Mouse (Mus musculus): ENCODE measurements around the gene Chst11.

Chst11 gene

DNA sequence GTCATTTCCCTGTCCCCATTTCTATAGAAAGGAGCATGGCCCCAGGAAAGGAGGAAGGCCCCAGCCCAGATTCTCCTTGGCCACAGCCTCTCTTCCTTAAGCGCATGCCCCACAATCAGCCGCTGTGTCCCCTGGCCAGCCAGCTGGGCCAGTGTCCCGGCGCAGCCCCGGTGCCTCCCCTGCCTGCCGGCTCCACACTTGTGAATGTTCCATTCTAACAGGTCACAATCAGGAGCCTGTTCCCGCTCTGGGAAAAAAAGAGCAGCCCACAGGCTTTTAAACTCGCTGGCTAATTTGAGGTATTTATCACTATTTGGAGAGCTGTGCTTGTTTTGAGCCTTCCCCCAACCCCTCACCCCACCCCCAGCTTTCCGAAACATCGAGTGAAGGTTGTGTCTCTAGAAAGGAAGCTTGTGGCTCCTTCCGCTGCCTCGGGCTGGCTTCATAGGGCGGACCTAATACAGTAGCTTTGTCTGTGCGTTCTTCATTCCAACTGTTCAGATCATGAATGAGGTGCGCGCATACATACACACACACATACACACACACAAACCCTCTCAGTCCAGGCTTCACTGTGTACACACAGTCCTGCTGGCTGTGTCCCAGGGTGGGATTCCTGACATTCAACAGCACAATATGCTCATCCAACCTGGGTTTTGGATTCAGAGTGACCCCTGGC, 155.1 kb downstream of the Chst11 start:
- peak; percentile 85 to 89 for DNase-seq (ENCODE audit: low spot score in 2 of 2)

DNA sequence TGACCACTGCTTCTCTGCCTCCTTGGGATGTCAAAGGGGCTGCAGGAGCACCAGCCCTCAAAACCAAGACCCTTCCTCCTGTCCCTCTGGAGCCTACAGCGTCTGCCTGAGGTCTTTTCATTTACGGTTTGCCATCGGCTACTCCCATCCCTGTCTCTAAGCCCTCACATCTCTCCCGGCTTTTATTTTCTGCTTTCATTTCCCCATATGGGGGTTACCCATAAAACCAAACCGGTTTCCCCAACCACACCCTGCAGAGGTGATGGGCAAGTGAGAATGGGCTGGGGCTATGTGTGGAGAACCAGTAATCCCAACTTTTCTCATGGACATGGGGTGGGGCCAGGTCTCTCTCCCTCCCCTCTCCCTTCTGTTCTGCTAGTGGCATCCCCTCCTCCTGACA, 156.1 kb downstream of the Chst11 start:
- no peak for DNase-seq (ENCODE audit: low spot score in 2 of 2)

DNA sequence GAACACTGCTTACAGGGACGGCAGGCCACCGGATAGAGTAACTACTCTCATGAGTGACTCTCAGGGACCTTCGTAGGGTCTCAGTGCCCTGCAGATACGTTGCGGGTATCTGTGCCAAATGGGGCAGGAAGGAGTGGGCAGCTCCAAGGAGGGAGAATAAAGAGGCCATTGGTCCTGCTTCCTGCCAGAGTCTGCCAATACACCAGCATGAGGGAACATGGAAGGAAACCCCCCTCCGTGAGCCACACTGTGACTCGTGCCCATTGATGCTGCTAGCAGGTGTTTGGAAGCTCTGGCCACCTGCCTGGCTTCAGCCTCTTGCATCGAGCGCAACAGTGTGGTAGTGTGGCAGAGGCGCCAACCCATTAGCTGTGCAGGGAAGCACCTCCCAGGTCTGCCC, 157.8 kb downstream of the Chst11 start:
- peak; percentile 79 to 87 for DNase-seq (ENCODE audit: low spot score in 2 of 2)

DNA sequence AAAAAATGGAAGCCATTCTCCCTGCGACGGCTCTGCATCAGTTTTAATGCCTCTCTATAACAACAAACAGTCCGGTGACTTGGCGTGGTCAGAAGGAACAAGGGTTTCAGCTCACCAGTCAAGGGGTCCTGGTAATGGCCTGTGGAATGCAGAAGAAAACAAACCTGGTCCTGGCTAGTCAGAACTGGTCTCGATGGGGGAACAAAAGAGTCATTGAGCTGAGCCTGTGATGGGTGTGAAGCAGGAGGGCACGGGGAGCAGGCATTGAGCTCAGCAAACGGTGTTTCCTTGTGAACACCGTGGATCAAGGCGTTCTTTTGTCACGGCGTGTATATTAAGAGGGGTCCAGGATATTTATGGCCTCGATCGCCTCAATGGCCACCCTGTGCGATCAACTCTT, 160.5 kb downstream of the Chst11 start:
- no peak for DNase-seq (ENCODE audit: low spot score in 2 of 2)

DNA sequence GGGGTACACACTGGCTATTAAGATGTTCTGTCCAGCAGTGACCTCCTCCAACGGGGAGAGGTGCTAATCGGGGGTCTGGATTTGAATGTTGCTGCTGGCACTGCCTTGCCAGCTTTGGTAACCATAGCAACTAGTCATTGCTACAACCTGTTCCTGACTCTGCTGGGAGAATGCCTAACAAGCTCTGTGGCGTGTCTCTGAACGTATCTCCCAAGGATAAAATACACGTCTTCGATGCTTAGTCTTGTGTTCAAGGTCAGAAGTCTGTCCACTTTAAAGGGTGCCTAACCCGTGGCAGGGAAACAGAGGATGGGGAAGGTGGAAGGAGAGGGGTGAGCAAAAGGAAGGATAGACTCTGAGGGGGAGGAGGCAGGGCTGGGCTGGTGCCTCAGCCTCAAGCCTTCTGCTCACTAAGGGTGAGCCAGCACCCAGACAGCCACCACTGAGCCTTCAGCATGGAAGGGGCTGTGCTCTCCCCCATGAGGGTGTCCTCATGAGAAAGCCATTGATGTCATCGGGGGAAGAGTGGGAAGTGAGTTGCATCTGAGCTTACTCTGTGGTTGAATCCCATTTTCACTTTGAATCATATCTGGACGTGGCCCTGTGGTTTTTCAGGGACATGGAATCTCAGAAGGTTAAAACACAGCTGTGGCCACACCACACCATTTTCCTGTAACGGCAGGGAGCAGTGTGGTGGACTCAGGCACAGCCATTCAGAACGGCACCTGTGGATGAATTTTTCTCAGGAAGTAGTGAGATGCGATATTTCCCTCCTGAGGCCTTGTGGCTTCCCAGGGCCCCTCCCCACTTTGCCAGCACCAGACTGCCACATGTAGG, 164.3 kb downstream of the Chst11 start:
- DNase-seq (ENCODE audit: low spot score in 2 of 2): peak; percentile 43 to 71

DNA sequence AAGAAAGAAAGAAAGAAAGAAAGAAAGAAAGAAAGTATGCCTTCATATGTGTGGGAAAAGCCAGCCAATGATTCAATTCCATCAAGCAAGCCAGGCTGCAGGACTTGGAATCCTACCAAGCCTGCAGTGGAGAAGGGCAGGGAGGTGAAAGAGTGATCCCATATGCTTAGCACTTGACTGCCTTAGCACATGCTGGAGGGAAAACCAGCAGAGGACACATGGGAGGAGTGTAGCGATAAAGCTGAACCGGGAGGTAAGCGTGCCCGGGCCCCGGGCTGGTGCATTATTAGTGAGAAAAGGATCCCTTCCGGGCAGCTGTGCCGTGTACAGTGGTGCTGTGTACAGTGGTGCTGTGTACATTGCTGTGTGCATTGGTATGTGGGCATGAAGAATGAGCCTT, 165.3 kb downstream of the Chst11 start:
- no peak for DNase-seq (ENCODE audit: low spot score in 2 of 2)

DNA sequence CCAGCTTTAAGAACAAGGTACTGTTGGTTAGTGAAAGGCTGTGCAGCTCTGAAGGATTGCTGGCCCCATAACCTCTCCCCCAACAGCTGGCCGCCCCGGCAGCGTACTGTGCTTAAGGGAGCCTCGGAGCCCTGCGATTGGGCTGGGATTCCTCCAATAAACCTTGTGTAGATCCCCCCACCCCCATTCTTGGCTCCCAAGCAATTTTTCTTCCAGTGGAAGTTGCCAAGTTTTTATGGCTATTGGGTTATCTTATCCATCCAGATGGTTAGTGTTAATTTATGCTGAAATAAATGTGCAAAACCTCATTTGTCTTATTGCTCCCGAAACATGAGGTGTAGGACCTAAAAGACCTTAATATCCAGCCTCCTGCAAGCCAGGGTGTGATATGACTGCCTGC, 166.1 kb downstream of the Chst11 start:
- DNase-seq (ENCODE audit: low spot score in 2 of 2): no peak

DNA sequence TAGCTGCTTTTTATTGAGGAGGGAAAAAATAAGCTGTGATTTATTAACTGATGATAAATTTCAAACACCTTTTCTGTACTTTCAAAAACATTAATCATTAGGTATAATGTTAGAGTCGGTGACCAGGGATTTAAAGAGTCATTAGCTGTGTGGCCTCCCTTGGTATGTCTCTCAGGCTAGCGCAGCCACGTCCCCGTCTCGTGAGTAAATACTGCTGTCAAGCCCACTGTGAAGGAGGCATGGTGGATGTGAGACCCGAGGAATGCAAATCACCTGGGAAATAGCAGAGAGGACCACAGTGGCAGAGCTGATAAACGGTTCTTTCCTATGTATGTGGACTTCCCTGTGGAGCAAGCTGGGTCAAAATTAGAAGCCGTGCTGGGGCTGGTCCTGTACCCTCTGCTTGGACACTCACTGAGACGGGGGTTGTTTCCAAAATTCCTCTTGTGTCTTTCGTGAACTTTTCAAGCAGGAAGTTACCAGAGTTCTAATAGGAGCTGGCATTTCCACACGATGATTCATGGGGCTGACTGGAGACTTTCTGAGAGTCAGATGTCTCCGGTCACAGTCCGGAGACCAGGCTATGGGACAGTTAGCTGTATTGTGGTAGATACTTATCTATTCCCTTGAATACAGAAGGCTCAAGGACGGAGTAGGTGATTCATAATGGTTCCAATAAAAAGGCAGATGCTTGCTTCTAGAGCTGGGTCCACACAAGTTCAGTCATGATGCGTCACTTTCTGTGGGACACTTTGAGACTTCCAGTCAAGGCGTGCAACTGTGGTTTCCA, 166.8 kb downstream of the Chst11 start:
- no peak for DNase-seq (ENCODE audit: low spot score in 2 of 2)

DNA sequence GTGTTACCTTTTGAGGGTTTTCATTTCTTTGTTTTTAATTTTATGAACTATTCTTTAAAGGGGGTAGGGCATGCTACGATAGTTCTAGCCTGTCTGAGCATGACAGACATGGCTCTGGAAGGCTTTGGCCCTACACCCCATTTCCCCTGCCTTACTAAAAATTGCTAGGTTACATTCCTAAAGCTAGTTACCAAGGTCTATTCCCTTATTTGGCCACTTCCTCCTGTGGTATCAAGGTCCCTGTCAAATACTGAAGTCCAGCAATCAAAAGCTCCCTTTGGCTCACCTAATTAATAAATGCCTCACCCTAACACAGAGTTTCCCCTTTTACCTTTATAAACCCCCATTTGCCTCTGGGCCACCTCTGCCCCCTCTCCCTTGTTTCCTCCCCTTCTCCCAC, 167.4 kb downstream of the Chst11 start:
- no peak for DNase-seq (ENCODE audit: low spot score in 2 of 2)

DNA sequence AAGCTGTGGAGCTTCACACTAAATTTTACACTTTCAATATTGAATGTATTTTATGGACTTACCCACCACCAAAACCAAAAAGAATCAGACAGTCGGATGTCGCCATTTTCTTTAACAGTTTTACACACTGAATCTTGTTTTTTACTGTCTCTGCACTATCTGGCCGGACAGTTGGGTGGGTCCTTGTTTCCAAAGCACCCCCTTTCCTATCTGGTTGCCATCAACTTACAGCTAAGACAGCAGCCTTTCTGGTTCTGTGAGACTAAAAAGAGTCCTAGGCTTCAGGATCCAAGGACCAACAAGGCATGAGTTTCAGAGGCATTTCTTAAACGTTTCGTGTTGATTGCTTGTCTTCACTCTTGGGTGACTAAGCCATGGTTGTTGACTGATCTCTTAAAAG, 168.1 kb downstream of the Chst11 start:
- DNase-seq (ENCODE audit: low spot score in 2 of 2): no peak

DNA sequence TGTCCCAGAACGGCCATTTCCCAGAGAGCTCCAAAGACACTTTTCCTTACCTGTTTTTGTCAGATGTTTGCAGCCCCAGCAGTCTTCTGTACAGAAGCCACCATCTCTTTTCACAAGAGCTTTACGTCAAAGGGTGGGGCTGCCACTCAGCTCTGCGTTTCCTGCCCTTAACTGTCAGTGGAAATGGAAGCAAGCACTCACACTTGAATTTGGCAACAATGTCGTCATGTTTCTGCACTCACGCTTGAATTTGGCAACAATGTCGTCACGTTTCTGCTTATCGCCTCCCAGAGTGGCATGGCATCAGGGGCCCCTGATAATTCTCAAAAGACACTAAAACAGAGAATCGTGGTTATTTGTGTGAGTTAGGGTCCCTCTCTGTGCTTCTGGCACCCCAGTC, 168.6 kb downstream of the Chst11 start:
- DNase-seq (ENCODE audit: low spot score in 2 of 2): no peak

DNA sequence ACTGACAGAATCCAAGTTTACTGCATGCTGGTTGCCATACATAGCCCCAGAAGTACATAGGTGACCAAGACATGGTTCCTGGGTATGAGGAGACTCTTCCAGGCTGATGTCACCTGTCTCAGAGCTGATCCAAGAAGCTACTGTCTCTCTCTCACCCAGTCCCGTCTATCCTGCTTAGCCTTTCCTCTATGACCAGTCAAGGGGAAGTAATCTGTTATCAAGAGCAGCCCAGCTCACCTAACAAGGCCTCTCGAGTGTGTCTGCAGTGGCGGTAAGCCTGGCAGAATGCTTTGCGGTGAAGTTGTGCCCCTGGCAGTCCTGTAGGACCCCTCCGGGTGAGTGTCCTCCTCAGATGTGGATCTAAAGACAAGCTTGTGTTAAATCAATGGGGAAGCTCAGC, 172.0 kb downstream of the Chst11 start:
- DNase-seq (ENCODE audit: low spot score in 2 of 2): no peak

DNA sequence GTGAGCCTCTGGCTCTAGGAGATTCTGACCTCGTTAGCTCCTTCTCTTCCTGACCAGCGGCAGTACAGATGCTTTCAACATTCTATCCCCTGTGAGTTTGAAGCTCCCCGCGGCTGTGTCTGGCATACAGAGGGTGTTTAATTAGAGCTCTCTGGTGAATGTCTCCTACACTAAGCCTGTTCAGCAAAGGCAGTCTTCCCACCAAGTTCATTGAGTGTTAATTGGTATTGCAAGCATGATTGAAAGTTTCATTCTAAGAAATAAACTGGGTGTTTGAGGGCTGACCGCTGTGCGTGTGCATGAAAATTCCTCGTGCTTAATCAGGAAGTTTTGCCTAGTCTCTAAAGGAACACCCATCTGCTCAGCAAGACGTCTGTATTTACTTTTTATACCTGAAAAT, 173.0 kb downstream of the Chst11 start:
- DNase-seq (ENCODE audit: low spot score in 2 of 2): no peak

DNA sequence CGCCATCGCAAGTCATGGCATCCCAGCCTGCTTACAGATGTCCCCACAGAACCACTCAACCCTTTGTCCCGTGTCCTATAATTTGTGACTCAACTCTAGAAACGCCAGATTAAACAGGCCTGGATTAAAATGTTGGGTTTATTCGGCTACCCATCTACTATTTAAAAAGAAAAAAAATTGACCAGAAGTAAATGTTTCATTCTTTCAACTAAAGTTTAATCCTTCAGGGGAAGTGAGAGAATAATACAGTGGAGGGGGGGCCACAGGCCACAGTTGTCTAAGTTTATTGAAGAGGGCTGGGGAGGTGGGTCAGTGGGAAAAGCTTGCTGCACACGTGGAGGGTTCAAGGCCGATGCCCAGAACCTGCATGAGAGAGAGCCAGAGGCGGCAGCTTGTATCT, 173.9 kb downstream of the Chst11 start:
- no peak for DNase-seq (ENCODE audit: low spot score in 2 of 2)

DNA sequence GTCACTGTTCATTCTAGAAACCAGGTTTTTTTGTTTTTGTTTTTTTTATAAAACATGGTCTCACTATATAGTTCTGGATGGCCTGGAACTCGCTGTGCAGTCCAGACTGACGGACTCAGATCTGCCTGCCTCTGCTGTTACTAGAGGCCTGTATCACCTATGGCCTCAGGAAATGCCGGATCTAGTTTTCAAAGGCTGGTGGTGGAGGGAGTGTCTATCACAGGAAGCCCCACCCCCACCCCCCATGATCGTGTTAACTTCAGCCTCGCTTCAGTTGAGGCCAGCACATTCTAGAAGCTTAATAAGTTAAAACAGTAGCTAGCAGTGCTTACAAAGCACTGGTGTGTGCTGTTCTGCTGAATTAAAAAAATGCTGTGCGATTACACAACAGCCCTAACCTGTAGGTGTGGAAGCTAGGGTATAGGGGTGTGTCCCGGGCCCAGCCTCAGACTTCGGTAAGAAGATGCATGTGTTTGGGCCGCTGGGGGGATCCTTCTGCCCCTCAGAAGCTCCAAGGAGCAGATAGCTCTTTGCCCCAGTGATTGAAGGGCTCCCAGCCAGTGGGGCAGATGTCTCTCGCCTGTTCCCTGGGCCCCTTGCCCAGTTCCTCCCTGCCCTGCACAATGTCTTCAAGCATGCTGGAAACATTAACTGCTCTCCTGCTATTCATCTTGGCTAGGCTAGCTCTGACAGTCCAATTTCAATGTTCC, 176.5 kb downstream of the Chst11 start:
- DNase-seq (ENCODE audit: low spot score in 2 of 2): peak; percentile 80 to 83

DNA sequence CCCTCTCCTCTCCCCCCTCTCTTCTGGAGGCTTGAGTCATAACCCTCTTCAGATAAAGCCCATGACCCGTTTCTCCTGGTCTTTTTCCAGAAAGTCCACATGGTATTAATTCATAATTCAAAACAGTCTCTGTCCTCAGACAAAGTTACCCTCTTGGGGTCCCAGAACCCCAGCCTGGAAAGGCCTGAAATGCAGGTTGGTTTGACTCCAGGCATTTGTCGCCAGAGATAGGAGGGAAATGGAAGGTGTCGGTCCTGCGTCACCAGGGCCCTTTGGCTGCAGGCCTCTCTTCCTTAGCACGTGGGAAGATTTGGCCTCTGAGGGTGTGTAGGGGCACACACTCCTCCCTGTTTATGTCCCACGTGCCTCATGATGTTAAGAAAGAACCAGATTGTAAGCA, 178.6 kb downstream of the Chst11 start:
- DNase-seq (ENCODE audit: low spot score in 2 of 2): no peak

DNA sequence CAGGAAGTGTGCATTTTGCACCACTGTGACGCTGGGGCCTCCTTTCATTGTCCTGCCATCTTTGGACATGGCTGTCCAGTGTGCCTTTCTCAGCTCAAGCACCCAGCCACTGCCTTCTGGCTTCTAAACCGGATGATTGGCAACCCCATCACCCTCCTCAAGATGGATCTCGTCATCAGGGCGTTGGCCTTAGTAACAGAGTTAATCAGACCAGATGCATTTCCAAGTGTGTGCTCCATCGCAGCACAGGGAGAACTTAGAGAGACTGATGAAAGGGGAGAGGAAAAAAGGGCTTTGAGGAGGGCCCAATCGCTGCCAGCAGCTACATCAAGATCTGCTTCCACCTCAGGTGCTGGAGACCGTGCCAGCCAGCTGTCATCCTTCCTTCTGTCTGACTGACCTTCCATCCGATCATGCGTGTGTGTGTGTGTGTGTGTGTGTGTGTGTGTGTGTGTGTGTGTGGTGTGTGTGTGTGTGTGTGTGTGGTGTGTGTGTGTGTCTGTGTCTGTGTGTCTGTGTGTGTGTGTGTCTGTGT, 179.7 kb downstream of the Chst11 start:
- DNase-seq (ENCODE audit: low spot score in 2 of 2): no peak

DNA sequence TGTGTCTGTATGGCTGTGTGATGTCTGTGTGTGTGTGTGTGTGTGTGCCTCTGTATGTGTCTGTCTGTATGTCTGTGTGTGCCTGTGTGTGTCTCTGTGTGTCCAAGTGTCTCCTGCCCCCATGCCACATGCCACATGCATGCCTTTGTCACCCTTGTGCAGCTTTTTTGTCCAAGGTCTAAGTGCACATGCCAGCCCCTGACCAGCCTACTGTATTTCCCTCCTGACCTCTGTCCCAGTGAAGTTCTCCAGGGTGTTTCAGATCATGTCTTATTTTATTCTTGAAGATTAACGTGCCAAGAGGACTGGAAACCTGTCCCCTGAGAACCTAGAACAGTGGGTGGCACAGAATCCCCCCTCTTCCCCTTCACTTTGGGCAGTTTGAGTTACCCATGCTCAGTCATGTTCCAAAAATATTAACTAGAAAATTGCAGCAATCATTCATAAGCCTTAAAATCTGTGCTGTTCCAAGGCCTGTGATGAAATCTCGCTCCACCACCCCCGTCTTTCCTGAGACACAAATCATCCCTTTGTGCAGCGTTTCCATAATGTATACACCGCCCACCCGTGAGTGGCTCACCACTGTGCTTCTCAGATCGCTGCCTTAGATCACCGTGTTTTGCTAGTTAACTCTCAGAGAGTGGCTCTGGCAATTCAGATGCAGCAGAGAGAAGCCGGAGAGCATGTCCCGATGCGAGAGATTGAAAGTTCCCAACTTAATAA, 180.4 kb downstream of the Chst11 start:
- DNase-seq (ENCODE audit: low spot score in 2 of 2): no peak

DNA sequence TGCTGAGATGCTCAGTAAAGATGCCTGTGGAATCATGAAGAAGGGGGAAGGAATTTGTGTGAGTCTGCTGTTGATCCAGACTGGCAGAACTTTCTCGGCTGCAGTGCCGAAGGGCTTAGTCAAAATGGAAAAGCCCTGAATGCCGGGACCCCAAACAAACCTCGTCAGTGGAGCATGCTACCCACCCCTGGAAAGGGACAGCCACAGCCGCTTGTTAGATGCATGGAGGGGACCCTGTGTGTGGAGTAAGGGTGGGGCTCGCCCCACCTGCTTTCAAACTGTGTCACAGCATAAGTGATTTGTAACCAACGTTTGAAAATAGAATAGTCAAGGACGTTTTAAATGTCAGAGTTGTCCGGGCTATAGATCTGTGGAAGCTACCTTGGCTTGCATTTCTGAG, 181.0 kb downstream of the Chst11 start:
- no peak for DNase-seq (ENCODE audit: low spot score in 2 of 2)

DNA sequence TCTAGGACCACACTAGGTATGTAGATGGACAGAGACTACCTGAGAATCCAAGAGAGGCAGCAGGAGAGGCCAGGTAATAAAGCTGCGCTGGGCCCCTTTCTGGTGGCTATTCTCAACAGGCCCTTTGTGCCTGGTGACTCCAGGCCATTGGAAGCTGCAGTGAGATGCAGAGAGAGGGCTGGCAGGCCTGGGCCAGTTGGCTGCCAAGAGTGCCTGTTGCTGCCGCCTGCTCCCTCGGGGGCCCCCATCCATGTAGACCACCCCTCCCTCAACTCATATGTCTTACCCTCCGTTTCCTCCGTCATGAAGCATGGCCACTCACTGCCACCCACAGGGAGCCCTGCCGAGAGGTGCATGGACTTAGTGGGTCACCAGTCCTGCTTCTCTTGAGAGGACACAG, 182.2 kb downstream of the Chst11 start:
- DNase-seq (ENCODE audit: low spot score in 2 of 2): no peak

Measured in right cerebral cortex, postnatal 10 days (tissue).